Mouse (Mus musculus): ENCODE measurements at regions not wholly inside any gene's neighbourhood (a gene's known extent, or its start where the extent isn't known, plus 50 kb on each side); places are given as distances from the start of the nearest gene placed in this dataset.

- no peaks in the 10 kb centered on the region for H3K4me1 ChIP-seq
- 72% methylated on average over 2 of the region's 2 CpGs for WGBS
These were observed 59.3 kb upstream of the Nox4 start for GRCm38 (mm10) chr7:87186443-87187153.

GRCm38 (mm10) chr7:87195647-87196046, 50.2 kb upstream of the Nox4 start:
- Histone ChIP-seq H3K9me3 (no peaks in the 10 kb centered on the region), H3K27ac (no peak overlapping the region), H3K36me3 (no peaks in the 10 kb centered on the region), H3K9ac (no peak overlapping the region), H3K4me1 (no peaks in the 10 kb centered on the region), H3K4me3 (no peak overlapping the region), H3K27me3 (no peaks in the 10 kb centered on the region), H3K4me2 (no peak overlapping the region)
- ATAC-seq (ENCODE audit: borderline replicate concordance, extremely low read depth, low FRiP score, low TSS enrichment): no peak
- WGBS: 18% methylated on average over 1 of the region's 1 CpGs

More at GRCm38 (mm10) chr7:87186443-87187153, 59.3 kb upstream of the Nox4 start:
- Histone ChIP-seq H3K4me2 (no peak overlapping the region), H3K27ac (no peak overlapping the region), H3K27me3 (no peaks in the 10 kb centered on the region), H3K9me3 (no peaks in the 10 kb centered on the region), H3K4me3 (no peak overlapping the region), H3K36me3 (no peaks in the 10 kb centered on the region), H3K9ac (no peak overlapping the region)
- no peak for ATAC-seq (ENCODE audit: borderline replicate concordance, extremely low read depth, low FRiP score, low TSS enrichment)

Data from lung, embryonic 15.5 days (tissue).